Mouse (Mus musculus) pancreas, adult 10 weeks (tissue): ENCODE data around the gene Akr1c12. TPM values are rescaled to one million over a fixed set of nuclear protein-coding genes. Genes with fewer than 3 reads are reported as not detected.

Experiments
- polyA plus RNA-seq: library from polyadenylated mRNA; stranded (reverse); fragments of 350-450 nt; fragmentation: Illumina TruSeq; extraction: RNeasy Lipid Tissue Mini Kit (QIAGEN cat#74804); gene quantifications from one replicate; pipeline ENCODE4 v1.2.3, GENCODE M21; 2015; ENCODE audit warnings: low read depth, low replicate concordance; ENCODE audit not compliant: insufficient read depth

Akr1c12 gene
- polyA plus RNA-seq, result 4.9 TPM

GRCm38 (mm10) chr13:4279284-4279683 is at the start of gene Akr1c12:
Gene Akr1c12 (minus strand): TSS chr13:4279433.

GRCm38 (mm10) chr13:4228441-4228840 is 50.8 kb downstream of the Akr1c12 start, which contains the start of gene Akr1c19:
Gene Akr1c19 (plus strand): TSS chr13:4228700.

Other genes starting within 250 kb of the Akr1c12 start
- gene Akr1c14, start 230.4 kb downstream of the Akr1c12 start, polyA plus RNA-seq, result 2.6 TPM
- gene Akr1c18, start 128.8 kb downstream of the Akr1c12 start, polyA plus RNA-seq, result not detected
- 4.8 TPM for gene Akr1c13, start 88.3 kb downstream of the Akr1c12 start, polyA plus RNA-seq
- 3.8 TPM for gene Akr1c19, start 50.7 kb downstream of the Akr1c12 start, polyA plus RNA-seq
- gene Akr1c6, start 154.9 kb upstream of the Akr1c12 start, polyA plus RNA-seq, result not detected
- not detected for gene Akr1c20, start 243.9 kb upstream of the Akr1c12 start, polyA plus RNA-seq